9 mouse cellular contexts compared by ENCODE assay signal in the genomic region with DNA sequence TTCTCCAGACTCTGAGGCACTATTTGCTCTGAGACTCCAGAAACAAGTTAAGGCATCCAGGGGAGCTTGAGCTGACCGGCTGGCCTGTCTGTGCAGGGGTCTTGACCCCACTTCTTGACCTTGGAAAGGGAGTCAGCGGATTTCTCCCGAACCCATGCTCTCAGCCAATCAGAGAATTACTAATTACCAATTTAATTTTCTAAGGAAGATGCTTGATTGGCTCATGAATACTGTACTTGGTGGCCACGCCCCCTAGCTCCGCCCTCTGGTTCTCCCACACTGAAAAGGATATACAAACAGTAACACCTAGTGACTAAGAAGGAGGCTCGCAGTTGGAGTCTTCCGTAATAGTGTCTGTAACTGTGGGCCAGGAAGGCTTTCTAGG. TPM values are rescaled to one million over a fixed set of nuclear protein-coding genes. Genes with fewer than 3 reads are reported as not detected.
DNase-seq lines count a peak whose midpoint lies in the region; ATAC-seq lines count a peak whose summit lies in the region.
"Had no signal": no experiment of that assay in that cellular context is flagged by ENCODE, and none has a peak within 500 bp of the region (broad histone marks: within the 10 kb centered on the region; RNA-seq: fewer than 3 reads in every experiment).

No protein-coding gene starts in this region.

- peak overlapping the region; percentile 53 for H3K27ac ChIP-seq in heart, embryonic 13.5 days (replicated peaks)
- no peak overlapping the region; the same call in 1 of the 2 replicates for H3K27ac ChIP-seq in midbrain, embryonic 11.5 days (ENCODE audit: low read depth, low read length)

- peaks cover 35% of the 10 kb centered on the region for H3K4me1 ChIP-seq in heart, embryonic 13.5 days
- peaks cover 42% of the 10 kb centered on the region for H3K4me1 ChIP-seq in midbrain, embryonic 11.5 days (ENCODE audit: control insufficient read depth, insufficient read depth, low read length)

- peak overlapping the region; percentile 92 for H3K4me2 ChIP-seq in heart, embryonic 13.5 days
- peak overlapping the region; percentile 98 for H3K4me2 ChIP-seq in midbrain, embryonic 11.5 days

- 9% methylated on average over 7 of the region's 7 CpGs for WGBS in heart, embryonic 13.5 days
- 2% methylated on average over 7 of the region's 7 CpGs for WGBS in midbrain, embryonic 11.5 days

- peaks cover 51% of the 10 kb centered on the region for H3K27me3 ChIP-seq in heart, embryonic 13.5 days (replicated peaks)
- peaks cover 27% of the 10 kb centered on the region for H3K27me3 ChIP-seq in midbrain, embryonic 11.5 days (ENCODE audit: control insufficient read depth, insufficient read depth, low read length)

- H3K4me3 ChIP-seq in heart, embryonic 13.5 days, result peak overlapping the region; percentile 67
- no peak overlapping the region for H3K4me3 ChIP-seq in midbrain, embryonic 11.5 days (ENCODE audit: low read depth, low read length)

- no peaks in the 10 kb centered on the region for H3K9me3 ChIP-seq in heart, embryonic 13.5 days
- H3K9me3 ChIP-seq in midbrain, embryonic 11.5 days (ENCODE audit: control insufficient read depth, low read length), result no peaks in the 10 kb centered on the region

- DNase-seq in thymus, postnatal 4 days, result peak; percentile 29
- no peak for DNase-seq in thymus, postnatal 14 days
- DNase-seq in kidney, postnatal 25 days, result peak; percentile 52 to 59
- DNase-seq in midbrain, embryonic 11.5 days (ENCODE audit: low spot score, missing footprints), result peak; percentile 91
- DNase-seq in layer of hippocampus, postnatal 10 days (ENCODE audit: low spot score in 2 of 2), result no peak
- DNase-seq in right cerebral cortex, postnatal 10 days (ENCODE audit: low spot score in 2 of 2), result no peak
- DNase-seq in cerebellum, adult 9-11 months, result no peak

- ATAC-seq in heart, embryonic 13.5 days (ENCODE audit: extremely low read depth, insufficient number of reproducible peaks, low FRiP score, low TSS enrichment), result no peak
- no peak for ATAC-seq in midbrain, embryonic 11.5 days (ENCODE audit: low FRiP score)

- peak overlapping the region; percentile 82; the same call in 1 of the 2 replicates for H3K9ac ChIP-seq in heart, embryonic 13.5 days
- H3K9ac ChIP-seq in midbrain, embryonic 11.5 days (ENCODE audit: low read length), result 0 out of 2 replicates have a peak overlapping the region, but pooled peaks have one; percentile 10

- no peaks in the 10 kb centered on the region for H3K36me3 ChIP-seq in heart, embryonic 13.5 days
- no peaks in the 10 kb centered on the region for H3K36me3 ChIP-seq in midbrain, embryonic 11.5 days (ENCODE audit: control insufficient read depth, insufficient read depth, low read length)

RNA-seq across cellular contexts. Expression of a gene that starts 21.8 kb away (rescaled TPM):
- not detected in 2 replicates for polyA plus RNA-seq in heart, embryonic 13.5 days (2015; fragmentation: Nextera tagmentation; extraction: Ambion mirVana)
- polyA plus RNA-seq in midbrain, embryonic 11.5 days (2014; fragmentation: Nextera tagmentation; extraction: Ambion mirVana), result not detected in 2 replicates
- total RNA-seq in layer of hippocampus, postnatal 10 days (2021), result not detected
- total RNA-seq: adrenal gland, postnatal 36 days had no signal

RNA-seq across cellular contexts. Expression of a gene that starts 31.5 kb away (rescaled TPM):
- polyA plus RNA-seq in heart, embryonic 13.5 days (2015; fragmentation: Nextera tagmentation; extraction: Ambion mirVana), result 14.0 and 15.2 TPM in 2 replicates
- 3.8 and 4.6 TPM in 2 replicates for polyA plus RNA-seq in midbrain, embryonic 11.5 days (2014; fragmentation: Nextera tagmentation; extraction: Ambion mirVana)
- total RNA-seq in layer of hippocampus, postnatal 10 days (2021), result under 1 TPM; 0.27 to 0.73 TPM

Comparison
In these comparisons a context has a peak if more than half of its experiments do, and no peak if none do; other contexts are left out.
1. DNase-seq: peak in thymus, postnatal 4 days (single experiment), kidney, postnatal 25 days (2 of 2) and midbrain, embryonic 11.5 days (single experiment); none in thymus, postnatal 14 days (single experiment), layer of hippocampus, postnatal 10 days (0 of 2), right cerebral cortex, postnatal 10 days (0 of 2) and cerebellum, adult 9-11 months (single experiment).